Mouse (Mus musculus) bone marrow macrophage, adult 2 months (primary cell): Measurements from ENCODE around the gene Lcn3. TPM values are rescaled to one million over a fixed set of nuclear protein-coding genes. Genes with fewer than 3 reads are reported as not detected.
"Not testable (repeated sequence)": the region's sequence is repeated elsewhere in the genome, so short reads cannot be mapped to it uniquely, and the experiment has no call there.

Source experiments
- H3K27ac ChIP-seq: 2 replicates; pipeline ENCODE4 v1.5.1; 2012; ENCODE audit warnings: low read depth, low read length; ENCODE audit not compliant: insufficient read depth
- H3K4me1 ChIP-seq: 2 replicates; pipeline ENCODE4 v1.6.1; 2012; ENCODE audit warnings: low read length; ENCODE audit not compliant: control insufficient read depth, insufficient read depth
- H3K4me3 ChIP-seq: 2 replicates; pipeline ENCODE4 v1.5.1; 2012; ENCODE audit warnings: mild to moderate bottlenecking, low read length, moderate library complexity; ENCODE audit not compliant: insufficient read depth
- CTCF ChIP-seq: IDR thresholded peaks from 2 replicates; pipeline ENCODE4 v1.5.1; 2012; ENCODE audit warnings: low read depth, mild to moderate bottlenecking, low read length, moderate library complexity
- POLR2A ChIP-seq: IDR thresholded peaks from 2 replicates; pipeline ENCODE4 v1.6.1; 2012; ENCODE audit warnings: mild to moderate bottlenecking, low read depth, low read length, borderline replicate concordance
- polyA plus RNA-seq: library from polyadenylated mRNA; stranded (reverse); fragments of >200 nt; gene quantifications from 2 replicates; pipeline ENCODE4 v1.2.4, GENCODE M21; 2012; ENCODE audit not compliant: missing spikeins, insufficient read depth, insufficient read length

The Lcn3 gene
- not detected in 2 replicates for polyA plus RNA-seq

GRCm38 (mm10) chr2:25765269-25765668, at the start of gene Lcn3:
TSS of gene Lcn3 (plus strand) at chr2:25765569.
- Histone ChIP-seq H3K4me1 (no peaks in the 10 kb centered on the region), H3K4me3 (no peak within 1 kb of the TSS), H3K27ac (no peak within 1 kb of the TSS)
- no peak for TF ChIP-seq POLR2A
- TF ChIP-seq CTCF: no peak

GRCm38 (mm10) chr2:25717222-25717621, 48.1 kb upstream of the Lcn3 start:
- TF ChIP-seq POLR2A (no peak), CTCF (no peak)
- Histone ChIP-seq H3K27ac (no peak overlapping the region), H3K4me3 (no peak overlapping the region), H3K4me1 (no peaks in the 10 kb centered on the region)

GRCm38 (mm10) chr2:25733199-25733930, 32.0 kb upstream of the Lcn3 start:
- H3K4me3 ChIP-seq: no peak overlapping the region
- no peak for TF ChIP-seq CTCF
- no peak for TF ChIP-seq POLR2A

GRCm38 (mm10) chr2:25736709-25737108, 28.7 kb upstream of the Lcn3 start, which contains the start of gene Obp2b:
TSS of gene Obp2b (plus strand) at chr2:25737009.
- not testable (repeated sequence) for H3K27ac ChIP-seq, H3K4me3 ChIP-seq, H3K4me1 ChIP-seq

More at GRCm38 (mm10) chr2:25733199-25733930, 32.0 kb upstream of the Lcn3 start:
- Histone ChIP-seq H3K4me1 (no peaks in the 10 kb centered on the region), H3K27ac (no peak overlapping the region)

DNA sequence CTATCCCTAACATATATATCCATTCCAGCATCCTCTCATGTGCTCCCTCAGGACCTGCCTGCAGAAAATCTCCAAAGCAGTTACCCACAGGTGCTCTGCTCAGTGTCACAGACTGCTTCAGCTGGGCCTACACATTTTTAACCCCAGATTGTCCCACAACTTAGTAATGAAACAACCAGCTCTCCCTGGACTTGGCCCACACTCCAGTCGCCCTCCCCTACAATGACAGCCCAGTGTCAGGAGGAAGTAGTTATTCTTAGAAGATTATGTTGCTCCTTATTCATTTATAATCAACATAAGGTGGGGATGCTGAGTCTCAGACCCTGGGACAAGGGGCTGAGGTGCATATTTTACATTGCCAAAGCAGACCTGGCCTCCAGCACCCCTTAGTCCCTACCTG, 23.7 kb upstream of the Lcn3 start:
- H3K4me1 ChIP-seq: no peaks in the 10 kb centered on the region
- no peak overlapping the region for H3K4me3 ChIP-seq
- TF ChIP-seq POLR2A (no peak), CTCF (no peak)
- H3K27ac ChIP-seq: no peak overlapping the region

DNA sequence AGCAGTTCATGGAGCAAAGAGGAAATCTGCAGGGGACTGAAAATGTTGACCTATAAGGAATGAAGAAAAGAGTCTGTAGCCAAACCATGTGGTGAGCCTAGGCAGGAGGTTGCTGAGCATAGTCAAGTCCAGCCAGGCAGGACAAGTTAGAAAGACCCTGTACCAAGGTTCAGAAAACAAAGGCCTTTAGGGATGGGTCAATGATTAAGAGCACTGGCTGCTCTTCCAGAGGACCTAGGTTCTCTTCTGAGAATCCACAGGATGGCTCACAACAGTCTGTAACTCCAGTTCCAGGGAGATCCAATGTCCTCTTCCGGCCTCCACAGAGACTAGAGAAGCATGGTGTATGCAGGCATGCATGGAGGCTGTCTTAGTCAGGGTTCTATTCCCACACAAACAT, 11.2 kb upstream of the Lcn3 start:
- TF ChIP-seq POLR2A (no peak), CTCF (no peak)
- Histone ChIP-seq H3K4me3 (no peak overlapping the region), H3K4me1 (no peaks in the 10 kb centered on the region), H3K27ac (no peak overlapping the region)

DNA sequence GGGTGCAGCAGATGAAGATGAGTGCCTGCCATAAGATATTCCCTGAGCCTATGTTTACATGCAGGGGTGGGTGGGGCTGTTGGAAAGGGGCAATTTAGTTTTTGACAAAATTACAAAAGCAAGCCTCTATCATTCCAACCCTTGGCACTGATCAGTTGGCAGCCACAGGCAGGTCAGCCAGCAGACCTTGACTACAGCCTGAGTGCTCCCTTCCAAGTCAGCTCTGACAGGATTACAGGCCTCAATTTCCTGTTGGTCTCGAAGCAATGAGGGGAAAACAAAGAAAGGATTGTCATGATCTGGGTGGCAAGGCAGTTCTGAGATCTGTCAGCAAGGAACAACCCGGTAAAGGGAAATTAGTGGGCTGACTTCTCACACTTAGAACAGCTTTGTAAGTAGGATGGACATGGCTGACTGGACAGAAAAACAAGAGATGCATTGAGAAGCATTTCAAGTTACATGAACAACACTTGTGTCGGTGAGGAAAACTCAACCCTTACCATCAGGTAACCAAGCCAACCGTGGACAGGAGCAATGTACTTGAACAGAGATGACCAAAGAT, 7.2 kb upstream of the Lcn3 start:
- no peak for TF ChIP-seq CTCF
- TF ChIP-seq POLR2A: no peak
- H3K4me3 ChIP-seq: no peak overlapping the region
- H3K4me1 ChIP-seq: no peaks in the 10 kb centered on the region
- no peak overlapping the region for H3K27ac ChIP-seq

GRCm38 (mm10) chr2:25767764-25768163, 2.4 kb downstream of the Lcn3 start:
- TF ChIP-seq POLR2A (no peak), CTCF (no peak)
- Histone ChIP-seq H3K4me3 (no peak overlapping the region), H3K4me1 (no peaks in the 10 kb centered on the region), H3K27ac (no peak overlapping the region)

GRCm38 (mm10) chr2:25773507-25773906, 8.1 kb downstream of the Lcn3 start:
- Histone ChIP-seq H3K4me1 (no peaks in the 10 kb centered on the region), H3K4me3 (no peak overlapping the region)
- TF ChIP-seq POLR2A (no peak), CTCF (no peak)

DNA sequence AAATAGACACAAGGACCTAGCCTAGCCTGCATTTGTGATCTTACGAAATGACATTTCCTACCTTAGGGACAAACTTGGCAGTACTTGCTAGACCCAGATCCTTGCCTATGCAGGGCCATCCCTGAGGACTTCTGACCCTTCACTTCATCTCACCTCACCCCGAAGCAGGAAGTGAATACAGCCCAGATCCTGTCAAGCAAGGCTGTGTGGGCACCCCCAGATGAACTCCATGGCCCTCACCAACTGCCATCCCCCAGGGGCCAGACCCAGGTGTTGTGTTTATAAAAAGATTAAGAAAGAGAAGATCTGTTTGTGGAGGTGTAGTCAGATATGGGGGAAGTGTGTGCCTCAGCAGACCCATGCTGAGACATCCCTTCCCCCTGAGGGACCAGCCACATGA, 9.3 kb downstream of the Lcn3 start:
- Histone ChIP-seq H3K4me3 (no peak overlapping the region), H3K27ac (no peak overlapping the region), H3K4me1 (no peaks in the 10 kb centered on the region)
- TF ChIP-seq CTCF: no peak
- TF ChIP-seq POLR2A: no peak

More at GRCm38 (mm10) chr2:25773507-25773906, 8.1 kb downstream of the Lcn3 start:
- H3K27ac ChIP-seq: no peak overlapping the region

- no peak for TF ChIP-seq CTCF
- no peak for TF ChIP-seq POLR2A
- no peak overlapping the region for H3K4me3 ChIP-seq
- no peak overlapping the region for H3K27ac ChIP-seq
- H3K4me1 ChIP-seq: no peaks in the 10 kb centered on the region
Observed at GRCm38 (mm10) chr2:25775991-25776390, 10.6 kb downstream of the Lcn3 start.
